Comparison of ENCODE assay signal across 11 mouse cellular contexts in genomic region chr4:130002157-130002556, GRCm38 (mm10). TPM values are rescaled to one million over a fixed set of nuclear protein-coding genes. Genes with fewer than 3 reads are reported as not detected.
DNase-seq lines count a peak whose midpoint lies in the region; ATAC-seq and TF ChIP-seq lines count a peak whose summit lies in the region.
"Had no signal": no experiment of that assay in that cellular context is flagged by ENCODE, and none has a peak within 500 bp of the region (broad histone marks: within the 10 kb centered on the region; RNA-seq: fewer than 3 reads in every experiment).

No protein-coding gene starts in this region.

- H3K27me3 ChIP-seq in forebrain, embryonic 13.5 days, result no peaks in the 10 kb centered on the region
- H3K27me3 ChIP-seq in midbrain, postnatal 0 days (ENCODE audit: insufficient read depth, low read length), result no peaks in the 10 kb centered on the region

- TF ChIP-seq CTCF in cortical plate, adult 2 months (IDR thresholded peaks at IDR 0.05; ENCODE audit: extremely low read depth, insufficient read depth, low read length), result no peak
- TF ChIP-seq CTCF in midbrain, postnatal 0 days (IDR thresholded peaks at IDR 0.05), result no peak

- no peak overlapping the region for H3K4me2 ChIP-seq in forebrain, embryonic 13.5 days
- H3K4me2 ChIP-seq in midbrain, postnatal 0 days (ENCODE audit: low read depth, low read length, poor library complexity, severe bottlenecking), result no peak overlapping the region
- H3K4me2 ChIP-seq: limb, embryonic 15.5 days had no signal

- H3K9me3 ChIP-seq in forebrain, embryonic 13.5 days (replicated peaks), result no peaks in the 10 kb centered on the region
- no peaks in the 10 kb centered on the region for H3K9me3 ChIP-seq in midbrain, postnatal 0 days (ENCODE audit: low read length)
- H3K9me3 ChIP-seq: limb, embryonic 15.5 days had no signal

- H3K4me1 ChIP-seq in cortical plate, adult 2 months (ENCODE audit: control insufficient read depth, insufficient read depth, low read length), result peaks cover 20% of the 10 kb centered on the region
- H3K4me1 ChIP-seq in forebrain, embryonic 13.5 days, result peaks cover 26% of the 10 kb centered on the region
- 0 out of 2 replicates have a peak, but pooled peaks cover 7% of the 10 kb centered on the region for H3K4me1 ChIP-seq in midbrain, postnatal 0 days (ENCODE audit: insufficient read depth, low read length)

- TF ChIP-seq POLR2A in cortical plate, adult 2 months (IDR thresholded peaks at IDR 0.05; ENCODE audit: extremely low read depth, insufficient read depth, low read length), result no peak

- H3K4me3 ChIP-seq in cortical plate, adult 2 months (ENCODE audit: insufficient read depth, low read length), result no peak overlapping the region
- H3K4me3 ChIP-seq in forebrain, embryonic 13.5 days, result no peak overlapping the region
- H3K4me3 ChIP-seq in midbrain, postnatal 0 days (ENCODE audit: low read depth, low read length), result no peak overlapping the region
- H3K4me3 ChIP-seq: limb, embryonic 15.5 days had no signal

- H3K9ac ChIP-seq in forebrain, embryonic 13.5 days, result no peak overlapping the region
- H3K9ac ChIP-seq in midbrain, postnatal 0 days (replicated peaks; ENCODE audit: low read length, poor library complexity, severe bottlenecking), result no peak overlapping the region
- H3K9ac ChIP-seq: limb, embryonic 15.5 days had no signal

- WGBS in forebrain, embryonic 13.5 days, result 62% methylated on average over 10 of the region's 10 CpGs
- WGBS in midbrain, postnatal 0 days, result 69% methylated on average over 10 of the region's 10 CpGs

- DNase-seq in kidney, postnatal 10 days, result peak; percentile 56
- no peak for DNase-seq in kidney, adult 9 months
- DNase-seq in midbrain, postnatal 0 days (ENCODE audit: low spot score), result peak; percentile 64
- no peak for DNase-seq in urinary bladder, postnatal 36 days (ENCODE audit: low spot score in 2 of 2)
- DNase-seq in ovary, postnatal 14 days (ENCODE audit: low spot score), result no peak
- DNase-seq: adrenal gland, postnatal 36 days; thymus, adult 2 months had no signal

- H3K27ac ChIP-seq in cortical plate, adult 2 months (ENCODE audit: insufficient read depth, low read length), result peak overlapping the region; percentile 52; the same call in 1 of the 2 replicates
- H3K27ac ChIP-seq in forebrain, embryonic 13.5 days, result peak overlapping the region; percentile 41
- no peak overlapping the region for H3K27ac ChIP-seq in midbrain, postnatal 0 days (ENCODE audit: low read depth, low read length)
- H3K27ac ChIP-seq: limb, embryonic 15.5 days had no signal

- H3K36me3 ChIP-seq in forebrain, embryonic 13.5 days (ENCODE audit: poor library complexity, severe bottlenecking), result no peaks in the 10 kb centered on the region; the same call in 1 of the 2 replicates
- peaks cover 7% of the 10 kb centered on the region; the same call in 1 of the 2 replicates for H3K36me3 ChIP-seq in midbrain, postnatal 0 days (ENCODE audit: insufficient read depth, low read length)
- H3K36me3 ChIP-seq: limb, embryonic 15.5 days had no signal

- peak; percentile 66 for ATAC-seq in forebrain, embryonic 13.5 days
- ATAC-seq in midbrain, postnatal 0 days (ENCODE audit: low FRiP score), result no peak
- ATAC-seq: intestine, embryonic 16.5 days had no signal

RNA-seq across cellular contexts. Expression of gene Adgrb2, which starts 17.5 kb away (rescaled TPM):
- 306 and 345 TPM in 2 replicates for polyA plus RNA-seq in cortical plate, adult 2 months (2012; rRNA removed)
- 6.4 and 8.3 TPM in 2 replicates for polyA plus RNA-seq in forebrain, embryonic 13.5 days (2015; fragmentation: Nextera tagmentation; extraction: Ambion mirVana)
- 293 and 312 TPM in 2 replicates for total RNA-seq in midbrain, postnatal 0 days (2014; rRNA removed)
- 17.4 and 17.9 TPM in 2 replicates for polyA plus RNA-seq in midbrain, postnatal 0 days (2015; fragmentation: Nextera tagmentation; extraction: Ambion mirVana)

RNA-seq across cellular contexts. Expression of gene Col16a1, which starts 45.5 kb away (rescaled TPM):
- 35.6 and 41.0 TPM in 2 replicates for polyA plus RNA-seq in cortical plate, adult 2 months (2012; rRNA removed)
- 2.5 and 2.9 TPM in 2 replicates for polyA plus RNA-seq in forebrain, embryonic 13.5 days (2015; fragmentation: Nextera tagmentation; extraction: Ambion mirVana)
- total RNA-seq in midbrain, postnatal 0 days (2014; rRNA removed), result 31.1 and 43.9 TPM in 2 replicates
- polyA plus RNA-seq in midbrain, postnatal 0 days (2015; fragmentation: Nextera tagmentation; extraction: Ambion mirVana), result 12.5 and 13.8 TPM in 2 replicates

Comparison
In these comparisons a context has a peak if more than half of its experiments do, and no peak if none do; other contexts are left out.
1. DNase-seq: peak in kidney, postnatal 10 days (single experiment) and midbrain, postnatal 0 days (single experiment); none in kidney, adult 9 months (single experiment), urinary bladder, postnatal 36 days (0 of 2) and ovary, postnatal 14 days (single experiment).
2. RNA of gene Adgrb2, which starts 17.5 kb away (polyA plus RNA-seq): 306 to 345 TPM in cortical plate, adult 2 months; 17.4 to 17.9 TPM in midbrain, postnatal 0 days and 6.4 to 8.3 TPM in forebrain, embryonic 13.5 days; every median in the first group is over 10 times any median in the second.